Mouse (Mus musculus) ovary, adult 18-20 months (tissue): ENCODE measurements at regions not wholly inside any gene's neighbourhood (a gene's known extent, or its start where the extent isn't known, plus 50 kb on each side); places are given as distances from the start of the nearest gene placed in this dataset.

Source experiments
- DNase-seq: peaks from one replicate; pipeline ENCODE4 v3.0.0; 2022; ENCODE audit warnings: low spot score, mixed read lengths

DNA sequence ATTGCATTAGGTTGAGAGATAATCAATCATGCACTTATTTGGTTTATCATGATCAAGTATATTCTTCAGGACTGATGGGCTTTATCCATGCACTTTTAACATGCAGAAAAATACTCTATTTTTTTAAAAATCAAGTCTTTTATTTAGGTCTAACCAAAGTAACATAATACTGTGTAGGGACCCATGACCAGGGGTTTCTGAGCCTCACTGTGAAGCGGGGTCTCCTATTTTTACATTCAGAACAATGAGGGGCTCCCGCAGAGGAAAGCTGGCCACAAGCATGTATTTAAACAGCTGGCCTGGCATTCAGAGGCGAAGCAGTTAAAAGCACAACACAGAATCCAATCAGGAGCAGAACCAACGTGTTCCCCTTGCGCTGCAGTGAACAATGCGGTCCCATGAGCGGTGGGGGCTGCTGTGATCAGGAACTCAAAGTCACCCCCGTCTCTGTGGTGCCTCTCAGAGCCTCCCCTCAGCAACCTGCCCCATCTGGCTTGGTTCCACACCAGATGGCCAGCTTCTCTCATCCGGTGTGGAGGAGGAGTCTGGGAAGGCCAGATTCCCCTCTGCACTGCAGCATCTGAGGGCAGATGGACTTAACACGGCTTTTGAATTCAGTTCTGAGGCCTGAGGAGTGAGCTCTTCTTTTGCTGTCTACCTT is 63.2 kb upstream of the Ubl3 start:
- DNase-seq = no peak

DNA sequence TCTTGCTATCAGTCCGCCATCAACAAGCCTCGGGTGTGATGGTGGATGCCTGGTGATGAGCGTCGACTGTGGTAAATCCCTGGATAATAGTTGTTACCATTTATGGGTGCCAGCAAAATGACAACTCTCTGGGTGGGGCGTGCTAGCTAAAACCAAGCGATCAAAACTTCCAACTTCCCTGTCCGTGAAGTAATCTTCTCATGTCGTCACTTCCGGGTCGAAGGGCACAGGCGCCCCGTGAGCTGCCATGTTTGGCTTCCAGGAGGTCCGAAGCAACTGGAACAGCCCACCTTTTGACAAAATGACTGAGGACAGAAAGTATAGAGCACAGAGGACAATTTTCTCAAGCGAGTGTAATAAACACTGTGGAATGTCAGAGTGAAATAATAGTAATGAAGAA is 62.5 kb upstream of the Ubl3 start:
- DNase-seq = no peak

DNA sequence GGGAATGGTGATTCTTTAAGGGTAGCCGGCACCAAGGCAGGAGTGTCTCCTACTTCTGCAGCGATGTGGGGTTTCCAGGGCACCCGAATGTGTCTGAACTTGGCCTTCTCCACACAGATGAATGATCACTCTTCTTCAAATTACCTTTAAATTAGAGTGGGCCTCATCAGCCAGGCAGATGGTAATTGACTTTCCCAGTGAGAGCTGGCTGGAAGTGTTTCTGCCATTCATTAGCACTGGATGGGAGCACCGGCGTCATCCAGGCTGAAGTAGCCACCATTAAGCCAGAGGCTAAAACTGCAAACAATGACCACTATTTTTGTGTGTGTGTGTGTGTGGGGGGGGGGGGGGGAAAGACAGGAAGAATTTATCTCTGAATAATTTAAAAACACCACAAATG is 58.7 kb upstream of the Ubl3 start:
- DNase-seq = no peak

DNA sequence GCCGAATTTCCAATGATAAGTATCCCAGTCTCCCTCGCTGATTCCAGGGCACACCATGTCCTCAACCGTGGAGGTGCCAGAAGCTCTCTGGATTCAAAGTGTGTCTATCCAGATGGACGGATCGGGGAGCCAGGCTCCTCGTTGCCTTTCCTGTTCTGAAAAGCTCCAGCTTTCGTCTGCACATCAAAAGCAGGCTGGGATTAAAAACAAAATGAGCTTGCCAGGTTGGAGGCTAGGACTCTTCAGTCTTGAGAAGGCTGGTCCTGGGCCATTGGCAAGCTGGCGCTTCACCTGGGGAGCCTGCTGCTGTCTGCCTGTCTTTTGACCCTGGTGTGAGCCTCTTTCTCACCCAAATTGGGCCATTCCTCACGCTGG is 56.9 kb upstream of the Ubl3 start:
- DNase-seq = no peak

DNA sequence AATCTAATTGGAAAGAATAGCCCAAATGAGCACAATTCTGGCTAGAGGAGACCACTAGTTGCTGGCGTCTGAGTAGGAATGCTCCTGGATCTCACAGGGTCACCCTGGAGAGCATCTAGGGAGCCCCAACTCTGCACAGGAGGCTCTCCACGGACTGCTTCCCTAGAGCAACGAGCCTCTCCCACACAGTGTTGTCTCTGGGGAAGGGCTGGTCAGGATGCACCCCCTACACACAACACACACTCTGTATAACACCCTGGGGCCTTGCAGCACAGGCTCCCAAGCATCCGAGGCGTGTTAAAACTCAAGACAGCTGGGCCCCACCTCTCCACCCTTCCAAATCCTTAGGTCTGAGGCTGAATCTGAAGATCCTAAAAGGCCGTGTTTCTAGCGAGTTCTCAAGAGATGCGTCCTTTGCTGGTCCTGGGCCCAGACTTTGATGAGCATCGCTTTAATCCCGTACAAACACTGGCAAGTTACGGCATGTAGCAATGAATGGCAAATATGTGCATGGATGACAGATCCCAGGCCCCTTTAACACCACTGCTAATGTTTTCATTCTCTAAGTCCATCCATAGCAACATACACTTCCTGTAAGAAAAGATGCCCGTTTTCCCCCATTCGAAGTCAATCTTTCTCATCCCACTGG is 56.4 kb upstream of the Ubl3 start:
- DNase-seq = no peak

DNA sequence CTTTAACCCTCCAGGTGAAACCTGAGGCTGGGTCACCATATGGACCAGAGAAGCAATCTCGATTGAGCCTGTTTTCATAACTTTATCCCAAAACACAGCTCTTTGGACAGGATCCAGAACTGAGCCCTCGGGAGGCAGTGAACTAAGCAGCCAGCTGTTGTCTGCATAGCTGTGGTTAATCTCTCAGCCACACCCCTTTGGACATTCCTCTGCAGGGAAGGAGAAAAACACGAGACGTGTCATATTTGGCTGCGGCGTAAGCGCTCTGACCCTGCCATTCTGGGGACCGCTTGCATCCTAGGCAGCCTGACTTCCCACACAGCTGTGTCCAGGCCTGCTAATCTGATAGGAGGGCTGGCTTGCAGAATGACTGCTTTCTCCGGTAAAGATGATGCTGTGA is 55.6 kb upstream of the Ubl3 start:
- peak; percentile 66 for DNase-seq

DNA sequence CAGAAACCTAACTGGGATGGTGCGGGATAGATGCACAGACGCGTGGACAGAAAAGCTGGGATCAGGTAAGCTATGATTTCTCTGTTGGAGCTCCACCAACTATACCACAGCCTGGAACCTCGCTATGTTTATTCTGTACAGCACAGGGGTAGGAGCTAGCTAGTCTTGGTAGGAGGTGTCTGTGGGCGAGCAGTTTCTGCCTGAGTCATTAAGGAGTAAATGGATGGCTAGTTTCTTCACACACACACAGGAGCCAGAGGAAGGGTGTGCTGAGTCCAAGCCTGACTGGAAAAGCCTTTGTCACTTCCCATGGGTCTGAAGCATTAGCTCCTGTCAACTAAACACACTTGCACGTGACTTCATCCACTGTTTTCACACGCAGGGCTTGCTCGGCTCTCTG is 53.1 kb upstream of the Ubl3 start:
- DNase-seq = no peak
